Mouse (Mus musculus) limb, embryonic 10.5 days (tissue): Measurements from ENCODE around the gene Ccdc157. TPM values are rescaled to one million over a fixed set of nuclear protein-coding genes. Genes with fewer than 3 reads are reported as not detected.
"Not testable (repeated sequence)": the region's sequence is repeated elsewhere in the genome, so short reads cannot be mapped to it uniquely, and the experiment has no call there.

Experiments used
- DNase-seq: peaks from one replicate; pipeline ENCODE4 v3.0.0-alpha.2; 2017; ENCODE audit warnings: low spot score
- H3K27ac ChIP-seq: fragments of 300-500 bp; sonication (generic); 2 replicates; pipeline ENCODE4 v1.5.1; 2016; ENCODE audit warnings: mild to moderate bottlenecking
- H3K27me3 ChIP-seq: fragments of 300-500 bp; sonication (generic); 2 replicates; pipeline ENCODE4 v1.6.1; 2016; ENCODE audit warnings: low read depth, mild to moderate bottlenecking; ENCODE audit not compliant: poor library complexity, severe bottlenecking
- H3K36me3 ChIP-seq: fragments of 300-500 bp; sonication (generic); 2 replicates; pipeline ENCODE4 v1.6.1; 2016; ENCODE audit warnings: mild to moderate bottlenecking, moderate library complexity
- H3K4me1 ChIP-seq: fragments of 300-500 bp; sonication (generic); 2 replicates; pipeline ENCODE4 v1.6.1; 2016
- H3K4me3 ChIP-seq: fragments of 300-500 bp; sonication (generic); 2 replicates; pipeline ENCODE4 v1.5.1; 2016; ENCODE audit warnings: mild to moderate bottlenecking, moderate library complexity
- H3K9me3 ChIP-seq: fragments of 300-500 bp; sonication (generic); replicated peaks from 2 replicates; pipeline ENCODE4 v1.6.1; 2016; ENCODE audit warnings: mild to moderate bottlenecking
- WGBS: fragments of 180-500 bp; shearing (Covaris S2); methylation state at CpG from one replicate; pipeline ENCODE4 v1.1.7; 2016; 5-methylcytosine and 5-hydroxymethylcytosine counted together
- polyA plus RNA-seq: library from polyadenylated mRNA; unstranded; fragments of >200 nt; fragmentation: Nextera tagmentation; extraction: Ambion mirVana; gene quantifications from 2 replicates; pipeline ENCODE4 v1.2.1, GENCODE M21; 2016

Ccdc157 gene
- polyA plus RNA-seq, 1 experiment from 2014 or later = 9.4 TPM

DNA sequence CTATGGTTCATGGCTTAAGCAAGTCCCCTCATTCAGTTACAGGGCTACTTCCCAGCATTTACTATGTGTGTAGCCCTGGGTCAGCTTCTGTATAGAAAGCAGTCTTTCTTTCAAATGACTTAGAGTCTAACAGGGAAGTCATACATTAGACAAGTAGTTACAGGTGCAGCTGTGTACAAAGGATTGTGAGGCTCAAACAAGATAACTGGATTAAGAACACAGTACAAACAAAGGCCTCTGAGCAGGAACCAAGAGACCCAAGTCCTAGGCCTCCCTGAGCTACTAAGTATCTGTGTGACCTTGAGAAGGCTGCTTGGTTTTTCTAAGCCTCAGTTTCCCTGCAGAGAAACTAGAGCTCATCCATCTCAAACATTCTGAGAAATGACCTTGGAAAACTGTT is 33.3 kb upstream of the Ccdc157 start:
- H3K27ac ChIP-seq = no peak overlapping the region
- peaks cover 24% of the 10 kb centered on the region for H3K4me1 ChIP-seq
- no peak overlapping the region for H3K4me3 ChIP-seq
- H3K27me3 ChIP-seq = no peaks in the 10 kb centered on the region
- H3K36me3 ChIP-seq = no peaks in the 10 kb centered on the region
- no peaks in the 10 kb centered on the region for H3K9me3 ChIP-seq
- no peak for DNase-seq

- peaks cover 27% of the 10 kb centered on the region for H3K4me1 ChIP-seq
These were observed 32.7 kb upstream of the Ccdc157 start for GRCm38 (mm10) chr11:4192757-4193156.

GRCm38 (mm10) chr11:4190677-4191076 is 30.6 kb upstream of the Ccdc157 start:
- Histone ChIP-seq H3K4me1 (peaks cover 34% of the 10 kb centered on the region), H3K27me3 (0 out of 2 replicates have a peak, but pooled peaks cover 6% of the 10 kb centered on the region), H3K9me3 (no peaks in the 10 kb centered on the region), H3K27ac (no peak overlapping the region), H3K4me3 (no peak overlapping the region), H3K36me3 (no peaks in the 10 kb centered on the region)
- DNase-seq = no peak
- 67% methylated on average over 3 of the region's 3 CpGs for WGBS

More at GRCm38 (mm10) chr11:4192757-4193156, 32.7 kb upstream of the Ccdc157 start:
- H3K4me3 ChIP-seq = no peak overlapping the region
- WGBS = 85% methylated on average over 3 of the region's 3 CpGs
- H3K27ac ChIP-seq = peak overlapping the region; percentile 42; the same call in 1 of the 2 replicates
- H3K27me3 ChIP-seq = 0 out of 2 replicates have a peak, but pooled peaks cover 1% of the 10 kb centered on the region
- H3K36me3 ChIP-seq = no peaks in the 10 kb centered on the region
- H3K9me3 ChIP-seq = no peaks in the 10 kb centered on the region
- no peak for DNase-seq

- H3K36me3 ChIP-seq = no peaks in the 10 kb centered on the region
- 89% methylated on average over 6 of the region's 6 CpGs for WGBS
- no peak overlapping the region for H3K27ac ChIP-seq
- H3K4me1 ChIP-seq = peaks cover 34% of the 10 kb centered on the region
- DNase-seq = no peak
- 0 out of 2 replicates have a peak, but pooled peaks cover 6% of the 10 kb centered on the region for H3K27me3 ChIP-seq
- H3K4me3 ChIP-seq = no peak overlapping the region
- no peaks in the 10 kb centered on the region for H3K9me3 ChIP-seq
These were observed 29.1 kb upstream of the Ccdc157 start for GRCm38 (mm10) chr11:4189182-4189581.

DNA sequence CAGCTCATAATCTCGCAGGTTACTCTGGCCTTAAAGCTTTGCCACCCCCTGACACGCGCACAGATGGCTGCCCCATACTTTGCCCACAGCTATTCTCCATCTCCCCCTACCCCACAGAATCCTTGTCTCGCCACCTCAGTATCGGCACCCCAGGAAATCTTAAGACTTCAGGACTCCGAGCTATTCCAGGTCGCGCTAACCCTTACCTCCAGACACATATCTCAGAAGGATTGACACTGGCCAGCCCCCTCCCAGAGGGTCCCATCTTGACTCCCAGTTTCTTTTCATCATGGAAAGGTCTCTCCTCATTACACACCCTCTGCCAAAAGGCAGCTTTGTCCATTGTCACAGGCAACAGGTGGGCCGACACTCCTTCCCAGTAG is 27.2 kb upstream of the Ccdc157 start:
- peak overlapping the region; percentile 91 for H3K4me3 ChIP-seq
- H3K27me3 ChIP-seq = 0 out of 2 replicates have a peak, but pooled peaks cover 6% of the 10 kb centered on the region
- WGBS = 16% methylated on average over 9 of the region's 9 CpGs
- peaks cover 32% of the 10 kb centered on the region for H3K4me1 ChIP-seq
- no peak for DNase-seq
- H3K36me3 ChIP-seq = peaks cover 15% of the 10 kb centered on the region
- peak overlapping the region; percentile 91 for H3K27ac ChIP-seq
- no peaks in the 10 kb centered on the region for H3K9me3 ChIP-seq

- H3K27me3 ChIP-seq = 0 out of 2 replicates have a peak, but pooled peaks cover 6% of the 10 kb centered on the region
- peak; percentile 97 for DNase-seq
- H3K9me3 ChIP-seq = no peaks in the 10 kb centered on the region
- H3K4me3 ChIP-seq = peak within 1 kb of the TSS; percentile 91
- peaks cover 26% of the 10 kb centered on the region for H3K4me1 ChIP-seq
- peak within 1 kb of the TSS; percentile 91 for H3K27ac ChIP-seq
- H3K36me3 ChIP-seq = peaks cover 21% of the 10 kb centered on the region
- under 1% methylated on average over 71 of the region's 71 CpGs for WGBS
These were observed 26.6 kb upstream of the Ccdc157 start, which contains the start of gene Tbc1d10a for GRCm38 (mm10) chr11:4186486-4187317. Gene Tbc1d10a (plus strand): TSS chr11:4186789.

DNA sequence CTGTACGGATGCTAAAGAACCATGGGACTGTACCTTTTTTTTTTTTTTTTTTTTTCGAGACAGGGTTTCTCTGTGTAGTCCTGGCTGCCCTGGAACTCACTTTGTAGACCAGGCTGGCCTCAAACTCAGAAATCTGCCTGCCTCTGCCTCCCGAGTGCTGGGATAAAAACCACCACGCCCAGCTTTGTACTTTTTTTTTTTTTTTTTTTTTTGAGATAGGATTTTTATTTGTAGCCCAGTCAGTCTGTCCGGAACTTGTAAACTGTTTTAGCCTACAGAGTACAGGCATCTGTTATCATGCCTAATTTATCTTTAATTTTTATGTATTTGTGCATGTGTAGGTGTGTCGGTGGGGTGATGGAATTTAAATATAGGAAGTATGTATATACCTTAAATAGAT is 25.4 kb upstream of the Ccdc157 start:
- not testable (repeated sequence) for H3K9me3 ChIP-seq, H3K27me3 ChIP-seq, H3K4me3 ChIP-seq, DNase-seq, H3K27ac ChIP-seq
- Histone ChIP-seq H3K4me1 (peaks cover 14% of the 10 kb centered on the region), H3K36me3 (peaks cover 33% of the 10 kb centered on the region)
- 88% methylated on average over 6 of the region's 6 CpGs for WGBS

GRCm38 (mm10) chr11:4184251-4184952 is 24.3 kb upstream of the Ccdc157 start:
- DNase-seq = no peak
- H3K36me3 ChIP-seq = peaks cover 44% of the 10 kb centered on the region
- peaks cover 10% of the 10 kb centered on the region for H3K4me1 ChIP-seq
- no peak overlapping the region for H3K27ac ChIP-seq
- whole genome bisulfite sequencing = 71% methylated on average over 4 of the region's 4 CpGs
- H3K4me3 ChIP-seq = no peak overlapping the region
- H3K9me3 ChIP-seq = no peaks in the 10 kb centered on the region
- 0 out of 2 replicates have a peak, but pooled peaks cover 6% of the 10 kb centered on the region for H3K27me3 ChIP-seq

DNA sequence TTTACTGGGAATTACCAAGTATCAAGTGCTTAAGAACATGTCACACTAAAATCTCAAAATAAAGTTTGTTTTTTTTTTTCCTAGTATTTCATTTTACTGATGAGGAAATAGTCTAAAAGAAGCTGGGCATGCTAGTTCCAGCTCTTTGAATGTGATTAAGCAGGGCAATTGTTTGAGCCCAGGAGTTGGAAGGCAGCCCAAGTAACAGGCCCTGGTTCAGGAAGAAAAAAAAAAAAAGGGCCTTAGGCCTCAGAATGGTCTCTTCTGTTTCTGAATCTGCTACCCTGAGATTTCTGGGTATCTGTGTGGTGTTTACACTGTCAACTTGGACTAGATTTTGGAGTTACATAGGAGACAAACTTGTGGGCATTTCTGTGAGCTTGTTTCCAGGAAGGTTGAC is 23.4 kb upstream of the Ccdc157 start:
- H3K4me3 ChIP-seq = no peak overlapping the region
- H3K27me3 ChIP-seq = 0 out of 2 replicates have a peak, but pooled peaks cover 6% of the 10 kb centered on the region
- H3K9me3 ChIP-seq = no peaks in the 10 kb centered on the region
- no peak for DNase-seq
- H3K4me1 ChIP-seq = peaks cover 10% of the 10 kb centered on the region
- peaks cover 53% of the 10 kb centered on the region for H3K36me3 ChIP-seq
- no peak overlapping the region for H3K27ac ChIP-seq

GRCm38 (mm10) chr11:4182061-4182460 is 22.0 kb upstream of the Ccdc157 start:
- H3K9me3 ChIP-seq = no peaks in the 10 kb centered on the region
- peaks cover 67% of the 10 kb centered on the region for H3K36me3 ChIP-seq
- 26% methylated on average over 1 of the region's 1 CpGs for WGBS

DNA sequence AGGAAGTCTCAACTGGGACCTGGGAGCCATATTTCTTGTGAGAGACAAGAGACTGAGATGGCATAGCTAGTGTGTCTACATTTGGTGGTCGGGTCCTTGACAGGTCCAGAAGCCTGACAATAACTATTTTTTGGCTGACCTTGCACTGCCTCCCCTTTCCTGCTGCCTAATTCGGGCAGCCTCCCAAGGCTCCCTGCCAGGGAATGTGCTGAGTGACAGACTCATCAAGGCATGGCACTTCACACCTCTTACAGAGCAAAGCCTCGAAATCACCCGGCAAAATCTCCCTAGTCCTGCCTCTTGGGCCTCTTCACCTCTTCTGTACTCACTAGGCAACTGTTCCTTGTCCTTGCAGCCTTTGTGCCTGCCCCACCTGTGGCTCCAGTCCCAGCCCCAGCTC is 17.6 kb upstream of the Ccdc157 start:
- H3K4me1 ChIP-seq = no peaks in the 10 kb centered on the region
- H3K27ac ChIP-seq = no peak overlapping the region
- no peak overlapping the region for H3K4me3 ChIP-seq
- peaks cover 100% of the 10 kb centered on the region for H3K36me3 ChIP-seq
- H3K27me3 ChIP-seq = no peaks in the 10 kb centered on the region
- H3K9me3 ChIP-seq = no peaks in the 10 kb centered on the region
- DNase-seq = no peak
- 86% methylated on average over 4 of the region's 4 CpGs for WGBS

More at GRCm38 (mm10) chr11:4182061-4182460, 22.0 kb upstream of the Ccdc157 start:
- DNase-seq = no peak
- no peaks in the 10 kb centered on the region for H3K27me3 ChIP-seq
- H3K4me3 ChIP-seq = no peak overlapping the region
- H3K4me1 ChIP-seq = peaks cover under 1% of the 10 kb centered on the region; the same call in 1 of the 2 replicates
- H3K27ac ChIP-seq = no peak overlapping the region

- Histone ChIP-seq H3K9me3 (no peaks in the 10 kb centered on the region), H3K36me3 (peaks cover 100% of the 10 kb centered on the region), H3K4me3 (no peak overlapping the region), H3K27ac (no peak overlapping the region), H3K4me1 (no peaks in the 10 kb centered on the region), H3K27me3 (no peaks in the 10 kb centered on the region)
- no peak for DNase-seq
- WGBS = 93% methylated on average over 5 of the region's 5 CpGs
These were observed 14.5 kb upstream of the Ccdc157 start for GRCm38 (mm10) chr11:4174586-4174985.
